Mouse (Mus musculus) embryonic stem cell, embryonic (primary cell): Measurements from ENCODE around the gene Dlgap4.
"Not testable (repeated sequence)": the region's sequence is repeated elsewhere in the genome, so short reads cannot be mapped to it uniquely, and the experiment has no call there.

Experiments
- CTCF ChIA-PET, 4 experiments: fragments of 300-600 bp in 2 of 4; fragments of 350-600 bp in 2 of 4; sonication (Branson Sonifier 250); formaldehyde crosslinking; loops; one replicate each; lab custom pipeline; 2022; ENCODE audit warnings: inconsistent platforms in 2 of 4; lab: Charles Lee
- POLR2A ChIA-PET, 4 experiments: fragments of 300-600 bp in 2 of 4; fragments of 350-600 bp in 2 of 4; sonication (Branson Sonifier 250); formaldehyde crosslinking; loops; one replicate each; lab custom pipeline; 2022; ENCODE audit warnings: antibody characterized with exemption in 4 of 4, inconsistent platforms in 1 of 4; lab: Charles Lee

The Dlgap4 gene

DNA sequence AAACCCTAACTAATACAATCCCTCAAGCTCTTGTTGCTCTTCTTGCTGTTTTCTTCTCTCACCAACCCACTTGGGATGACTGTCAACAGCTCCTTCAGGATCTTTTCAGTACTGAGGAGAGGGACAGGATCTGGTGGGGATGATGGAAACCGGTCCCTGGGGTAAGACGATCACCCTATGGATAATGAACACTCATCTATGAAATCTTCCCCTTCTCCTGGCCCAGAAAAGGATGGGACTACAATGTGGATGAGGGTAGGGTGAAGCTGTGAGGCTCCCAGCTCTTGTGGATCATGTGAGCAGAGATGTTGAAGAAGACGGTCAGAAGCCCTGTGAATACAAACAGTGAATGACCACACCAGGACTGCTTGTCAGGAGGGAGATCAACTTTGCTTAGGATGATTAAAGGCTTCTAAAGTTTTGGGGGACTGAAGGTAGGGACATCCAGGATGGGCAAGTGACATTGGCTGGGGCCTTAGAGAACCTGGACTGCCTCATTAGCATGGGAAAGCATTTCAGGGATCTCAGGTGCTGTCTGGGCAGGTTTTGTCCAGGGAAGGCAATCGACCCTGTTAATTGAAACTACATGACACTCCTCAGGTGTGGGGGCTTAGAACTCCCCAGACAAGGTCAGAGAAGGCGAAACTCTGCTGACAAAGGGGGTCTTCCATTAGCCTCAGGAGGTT, 173.7 kb downstream of the Dlgap4 start:
- ChIA-PET POLR2A (interaction anchor here in 1 of 4 experiments (1.1 kb wide), 1 partner anchor 10 kb away, joined by 3 read pairs; no protein-coding TSS in a partner anchor), CTCF (interaction anchor here in 3 of 4 experiments (0.6 kb wide), 3 partner anchors 9 to 1530 kb away, joined by 3 read pairs; no protein-coding TSS in a partner anchor)

- ChIA-PET CTCF (no interaction called here), POLR2A (no interaction called here)
Measured at GRCm38 (mm10) chr2:156787776-156788105, 174.2 kb downstream of the Dlgap4 start.

DNA sequence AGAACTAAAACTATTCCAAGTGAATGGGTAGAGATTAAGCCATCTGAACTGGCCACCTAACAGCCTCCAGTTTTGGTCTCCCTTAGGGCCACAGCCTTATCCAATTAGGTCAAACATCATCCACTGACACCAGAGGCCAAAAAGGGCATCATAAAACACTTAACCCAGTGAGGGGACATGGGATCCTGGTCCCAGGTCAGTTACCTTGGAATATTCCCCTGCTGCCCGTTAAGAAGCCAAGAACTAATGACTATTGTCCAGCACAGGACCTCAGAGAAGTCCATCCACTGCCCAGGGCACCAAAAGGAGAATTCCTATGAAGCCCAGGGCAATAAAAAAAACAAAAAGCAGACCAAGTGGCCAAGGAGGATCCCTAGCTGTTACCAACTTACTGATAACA, 175.3 kb downstream of the Dlgap4 start:
- POLR2A ChIA-PET: interaction anchor here in 1 of 4 experiments (0.5 kb wide), 1 partner anchor 175 kb away, joined by 6 read pairs; no protein-coding TSS in a partner anchor

GRCm38 (mm10) chr2:156798516-156798915, 185.0 kb downstream of the Dlgap4 start:
- ChIA-PET POLR2A (interaction anchor here in 2 of 4 experiments (0.6 kb wide), 3 partner anchors 192 to 304 kb away, joined by 4 read pairs; no protein-coding TSS in a partner anchor), CTCF (interaction anchor here in 1 of 4 experiments (0.6 kb wide), 1 partner anchor 305 kb away, joined by 3 read pairs; no protein-coding TSS in a partner anchor)

More for the DNA sequence above, 175.3 kb downstream of the Dlgap4 start:
- CTCF ChIA-PET: interaction anchor here in 1 of 4 experiments (0.6 to 0.7 kb wide), 2 partner anchors 8 to 46 kb away, joined by 3 to 5 read pairs; no protein-coding TSS in a partner anchor

- ChIA-PET POLR2A (interaction anchor here in 1 of 4 experiments (0.6 kb wide), 1 partner anchor 75 kb away, joined by 3 read pairs; no protein-coding TSS in a partner anchor), CTCF (no interaction called here)
Measured at GRCm38 (mm10) chr2:156801045-156801444, 187.5 kb downstream of the Dlgap4 start.

GRCm38 (mm10) chr2:156802116-156802515, 188.6 kb downstream of the Dlgap4 start:
- CTCF ChIA-PET: not testable (repeated sequence)
- POLR2A ChIA-PET: interaction anchor here in 1 of 4 experiments (0.6 to 1.0 kb wide), 2 partner anchors 57 to 759 kb away, joined by 3 read pairs; no protein-coding TSS in a partner anchor

DNA sequence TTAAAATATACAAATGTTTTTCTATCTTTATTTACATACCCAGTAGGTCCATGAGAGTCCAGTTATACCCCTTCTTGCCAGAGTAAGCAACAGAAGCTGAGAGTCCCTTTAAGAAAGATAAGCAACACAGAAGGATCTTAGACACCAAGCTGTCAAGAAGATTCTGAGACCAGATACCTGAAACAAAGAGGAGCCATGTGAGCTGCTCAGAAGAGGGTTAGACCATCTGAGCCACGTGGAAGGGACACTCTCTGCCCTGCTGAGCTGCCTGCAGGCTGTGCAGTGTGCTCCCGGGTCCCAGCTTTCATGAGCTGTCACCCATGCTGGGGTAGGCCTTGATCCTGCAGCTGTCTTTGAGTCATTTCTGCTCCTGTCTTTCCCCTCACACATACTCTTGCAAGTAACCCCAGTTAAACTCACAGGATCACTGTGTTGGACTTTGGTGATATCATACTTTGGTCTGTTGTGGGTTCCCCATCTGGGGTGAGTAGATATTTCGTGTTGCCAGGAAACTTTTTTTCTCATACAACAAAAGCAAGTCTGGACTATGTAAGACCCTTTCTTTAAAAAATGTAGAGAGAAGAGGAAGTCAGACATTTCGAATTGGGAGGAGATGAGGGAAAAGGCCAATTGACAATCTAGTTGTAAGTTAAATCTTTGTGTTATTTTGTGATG, 190.3 kb downstream of the Dlgap4 start:
- CTCF ChIA-PET: interaction anchor here in 2 of 4 experiments (0.5 to 1.1 kb wide), 3 partner anchors 25 to 227 kb away, joined by 3 to 6 read pairs (median 5); no protein-coding TSS in a partner anchor

DNA sequence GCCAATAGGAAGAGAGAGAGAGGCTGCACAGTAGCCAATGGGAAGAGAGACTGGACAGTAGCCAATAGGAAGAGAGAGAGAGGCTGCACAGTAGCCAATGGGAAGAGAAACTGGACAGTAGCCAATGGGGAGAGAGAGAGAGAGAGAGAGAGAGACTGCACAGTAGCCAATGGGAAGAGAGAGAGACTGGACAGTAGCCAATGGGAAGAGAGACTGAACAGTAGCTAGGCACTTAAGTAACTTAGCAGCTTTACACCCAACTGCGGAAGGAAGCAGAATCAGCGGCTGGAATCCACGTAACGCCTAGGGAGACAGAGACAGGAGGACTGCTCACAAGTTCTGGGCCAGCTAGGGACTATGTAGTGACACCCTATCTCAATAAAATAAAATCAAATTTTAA, 191.1 kb downstream of the Dlgap4 start:
- POLR2A ChIA-PET: interaction anchor here in 2 of 4 experiments (0.7 to 2.0 kb wide), 5 partner anchors 8 to 428 kb away, joined by 3 to 5 read pairs (median 3); no protein-coding TSS in a partner anchor
- CTCF ChIA-PET: interaction anchor here in 2 of 4 experiments (0.6 to 0.9 kb wide), 4 partner anchors 10 to 1204 kb away, joined by 3 to 4 read pairs (median 3); no protein-coding TSS in a partner anchor

More for the DNA sequence above, 190.3 kb downstream of the Dlgap4 start:
- POLR2A ChIA-PET: interaction anchor here in 2 of 4 experiments (1.0 to 2.0 kb wide), 4 partner anchors 59 to 236 kb away, joined by 3 to 5 read pairs (median 3); partner anchors contain the start of gene Rab5if (in 1 of the 2)

DNA sequence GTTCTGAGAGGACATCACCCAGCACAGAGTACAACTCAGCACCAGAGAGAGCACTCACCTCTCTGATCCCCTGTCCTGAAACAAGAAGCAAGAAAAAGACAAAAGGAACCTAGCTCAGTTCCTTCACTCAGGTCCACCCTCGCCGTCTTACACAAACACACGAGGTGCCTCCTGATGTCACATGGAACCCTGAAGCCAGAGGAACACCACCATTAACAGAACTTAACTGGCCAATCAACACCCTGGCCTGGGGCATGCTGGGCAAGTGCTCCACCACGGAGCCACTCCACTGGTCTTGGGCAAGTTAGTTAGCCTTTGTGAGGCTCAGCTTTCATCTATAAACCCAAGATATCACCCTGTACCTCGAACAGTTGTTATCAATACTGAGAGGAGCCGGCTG, 193.4 kb downstream of the Dlgap4 start:
- POLR2A ChIA-PET: interaction anchor here in 2 of 4 experiments (0.6 to 1.1 kb wide), 3 partner anchors 13 to 213 kb away, joined by 3 read pairs; no protein-coding TSS in a partner anchor
- CTCF ChIA-PET: interaction anchor here in 1 of 4 experiments (1.3 kb wide), 1 partner anchor 48 kb away, joined by 4 read pairs; no protein-coding TSS in a partner anchor

DNA sequence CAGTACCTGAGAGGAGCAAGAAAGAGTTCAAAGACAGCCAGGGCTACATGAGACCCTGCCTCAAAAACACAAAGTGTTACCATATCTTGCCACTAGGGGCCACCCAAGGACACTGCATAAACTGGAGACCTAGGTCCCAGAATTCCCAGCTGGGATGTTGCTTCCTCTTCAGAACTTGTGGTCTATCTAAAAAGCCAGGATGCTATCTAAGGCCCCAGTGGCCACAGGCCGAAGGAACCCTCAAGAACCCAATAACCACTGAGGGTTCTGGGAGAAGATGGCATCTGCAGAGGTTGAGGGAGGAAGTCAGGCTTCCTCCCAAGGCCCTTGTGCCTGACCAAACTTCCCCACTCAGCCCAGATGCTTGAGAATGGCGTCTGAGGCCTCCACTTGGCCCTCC, 196.1 kb downstream of the Dlgap4 start:
- ChIA-PET POLR2A (interaction anchor here in 3 of 4 experiments (0.6 to 1.8 kb wide), 15 partner anchors 25 to 384 kb away, joined by 3 to 8 read pairs (median 4); partner anchors contain the start of genes Tgif2 (in 3 of the 3), Rab5if (in 2 of the 3), 4930518I15Rik (in 1 of the 3) and Dsn1 (in 1 of the 3)), CTCF (interaction anchor here (0.5 to 2.8 kb wide), 29 partner anchors 13 to 601 kb away, joined by 3 to 15 read pairs (median 4); partner anchors contain the start of genes Tgif2 (in 3 of the 4), Rab5if (in 2 of the 4), 4930518I15Rik (in 1 of the 4) and Myl9 (in 1 of the 4))

GRCm38 (mm10) chr2:156810716-156811115, 197.2 kb downstream of the Dlgap4 start:
- CTCF ChIA-PET: interaction anchor here in 2 of 4 experiments (0.5 to 2.8 kb wide), 6 partner anchors 8 to 756 kb away, joined by 3 to 15 read pairs (median 3); partner anchors contain the start of gene Rab5if (in 1 of the 2)
- POLR2A ChIA-PET: interaction anchor here in 3 of 4 experiments (0.7 to 1.8 kb wide), 7 partner anchors 29 to 385 kb away, joined by 3 to 8 read pairs (median 4); partner anchors contain the start of genes Rab5if (in 1 of the 3) and Tgif2 (in 1 of the 3)

DNA sequence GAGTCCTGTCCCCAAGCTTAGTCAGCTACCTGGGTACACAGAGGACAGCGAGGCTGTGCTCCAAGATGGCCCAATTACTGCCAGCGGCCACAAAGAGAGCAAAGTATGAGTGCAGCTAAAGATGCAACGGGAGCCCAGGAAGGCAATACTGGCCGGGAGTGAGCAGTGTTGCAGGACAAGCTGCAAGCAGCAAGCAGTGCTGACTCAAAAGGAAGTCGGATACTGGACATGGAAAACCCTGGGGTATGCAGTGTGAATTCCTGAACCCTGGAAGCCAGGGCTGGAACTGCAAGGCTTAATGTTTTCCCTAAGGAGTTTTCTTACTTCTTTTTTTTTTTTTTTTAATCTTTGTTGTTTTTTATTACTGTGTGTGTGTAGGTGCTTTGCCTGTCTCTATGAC, 198.1 kb downstream of the Dlgap4 start:
- POLR2A ChIA-PET: interaction anchor here in 2 of 4 experiments (0.6 kb wide), 2 partner anchors 51 to 192 kb away, joined by 3 to 4 read pairs; partner anchors contain the start of gene Rab5if (in 1 of the 2)
- CTCF ChIA-PET: interaction anchor here in 2 of 4 experiments (0.6 to 0.7 kb wide), 2 partner anchors 198 to 893 kb away, joined by 3 to 6 read pairs; no protein-coding TSS in a partner anchor
